Mouse (Mus musculus) brain, embryonic 14.5 days (tissue): ENCODE results near the gene Nmt1. TPM values are rescaled to one million over a fixed set of nuclear protein-coding genes. Genes with fewer than 3 reads are reported as not detected.
A peak's percentile ranks its signal among the peaks of the same experiment; 100 is the strongest.

Source experiments
- DNase-seq: peaks from one replicate; pipeline ENCODE4 v3.0.0-alpha.2; 2011; ENCODE audit warnings: low read depth
- CTCF ChIP-seq: fragments of 200-500 bp; IDR thresholded peaks from 2 replicates; pipeline ENCODE4 v1.5.1; 2012; ENCODE audit warnings: inconsistent platforms, mild to moderate bottlenecking, moderate library complexity, borderline replicate concordance; ENCODE audit not compliant: insufficient read depth, insufficient read length; ENCODE audit errors: extremely low read depth
- POLR2A ChIP-seq: fragments of 200-500 bp; IDR thresholded peaks from 2 replicates; pipeline ENCODE4 v1.6.1; 2012; ENCODE audit warnings: mild to moderate bottlenecking, inconsistent platforms, borderline replicate concordance; ENCODE audit not compliant: poor library complexity, insufficient read depth, insufficient read length, severe bottlenecking; ENCODE audit errors: extremely low read depth
- polyA plus RNA-seq: library from polyadenylated mRNA; depleted of rRNA; stranded (reverse); fragments of >200 nt; gene quantifications from 2 replicates; pipeline ENCODE4 v1.2.3, GENCODE M21; 2012

The Nmt1 gene
- polyA plus RNA-seq, 1 experiment: 40.1 TPM

DNA sequence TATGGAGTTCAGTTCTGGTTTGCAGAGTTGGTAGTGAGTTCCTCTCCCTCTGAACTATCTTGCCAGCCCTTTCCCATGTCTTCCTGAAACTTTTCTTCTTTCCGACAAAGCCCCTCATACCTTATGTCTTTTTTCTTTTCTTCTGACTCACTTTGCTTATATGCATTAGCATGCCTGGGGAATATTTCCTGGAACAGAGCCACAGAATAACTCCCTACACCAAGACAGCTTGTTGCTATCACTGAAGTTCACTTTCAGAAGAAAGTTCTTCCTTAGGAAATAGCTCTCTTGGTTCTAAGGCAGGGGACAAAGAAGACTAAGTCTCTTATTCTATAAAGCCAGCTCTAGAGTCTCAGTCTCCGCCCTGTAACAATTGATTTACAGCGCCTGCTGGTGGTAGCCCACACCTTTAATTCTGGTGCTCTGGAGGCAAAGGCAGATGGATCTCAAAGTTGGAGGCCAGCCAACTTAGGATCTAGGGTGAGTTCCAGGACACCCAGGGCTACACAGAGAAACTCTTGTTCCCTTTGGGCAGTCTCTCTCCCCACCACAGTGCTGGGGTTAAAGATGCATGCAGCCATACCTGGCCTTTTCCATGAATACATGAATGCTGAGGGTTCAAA is 7.2 kb upstream of the Nmt1 start:
- DNase-seq: no peak
- no peak for TF ChIP-seq POLR2A
- TF ChIP-seq CTCF: no peak

DNA sequence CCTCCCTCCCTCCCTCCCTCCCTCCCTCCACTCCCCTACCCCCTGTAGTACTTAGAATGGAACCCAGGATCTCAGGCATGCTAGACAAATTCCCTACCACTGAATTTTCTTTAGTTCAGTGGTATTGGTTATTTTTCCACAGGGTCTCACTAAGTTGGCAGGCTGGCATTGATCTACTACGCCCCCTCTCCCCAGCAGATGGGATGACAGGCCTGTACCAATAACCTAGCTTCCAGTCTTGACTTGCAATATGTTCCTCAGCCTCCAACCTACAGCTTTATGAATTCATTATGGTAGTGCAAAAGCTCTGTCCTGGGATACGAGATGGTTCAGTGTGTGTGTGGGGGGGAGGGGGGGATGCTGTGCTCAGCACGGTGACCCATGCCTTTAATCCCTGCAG is 4.0 kb upstream of the Nmt1 start:
- TF ChIP-seq POLR2A (no peak), CTCF (no peak)
- no peak for DNase-seq

DNA sequence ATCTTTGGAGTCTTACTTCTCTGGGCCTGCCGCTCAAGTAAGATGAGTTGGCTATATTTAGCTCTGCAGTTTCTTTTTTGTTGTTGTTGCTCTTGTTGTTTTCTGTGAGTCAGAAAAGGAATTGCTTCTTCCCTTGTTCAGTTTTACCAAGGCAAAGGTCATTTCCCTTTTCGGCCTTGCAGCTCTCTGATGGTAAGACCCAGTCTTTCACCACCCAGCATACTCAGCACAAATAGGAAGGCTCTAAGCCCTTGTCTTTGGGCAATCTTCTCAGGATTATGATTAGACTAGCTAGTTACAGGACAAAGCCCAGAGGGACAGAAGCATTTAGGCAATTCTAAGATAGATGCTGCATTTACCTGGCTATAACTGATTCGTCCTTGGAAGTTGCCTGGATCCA is 1.1 kb upstream of the Nmt1 start:
- TF ChIP-seq CTCF (no peak), POLR2A (no peak)
- DNase-seq: no peak

DNA sequence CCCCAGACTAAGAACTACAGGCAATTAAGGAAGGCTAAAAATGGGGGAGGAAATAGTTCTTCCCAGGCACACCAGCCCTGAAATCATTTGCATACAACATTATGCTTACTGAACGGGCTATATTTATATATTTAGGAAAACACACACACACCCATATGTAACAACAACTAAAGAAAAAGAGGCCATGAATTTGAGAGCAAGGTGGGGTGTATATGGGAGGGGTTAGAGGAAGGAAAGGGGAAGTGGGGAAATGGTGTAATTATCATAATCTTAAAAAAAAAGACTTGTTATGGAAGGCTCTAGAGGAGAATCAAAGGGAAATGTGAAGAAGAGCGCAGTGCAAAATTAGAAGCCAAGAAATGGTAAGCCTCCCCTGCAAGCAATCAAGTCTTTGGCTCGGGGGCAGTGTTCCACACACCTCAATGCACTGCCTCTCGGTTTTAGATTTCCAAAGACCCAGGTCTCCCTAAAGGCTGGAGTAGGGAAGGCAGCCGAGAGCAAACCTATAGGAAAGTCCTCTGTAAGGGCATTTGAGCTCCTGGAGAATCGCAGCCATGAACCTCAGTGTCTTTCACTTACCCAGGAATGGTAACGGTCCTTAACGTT is 317 bp upstream of the Nmt1 start:
- no peak for DNase-seq
- TF ChIP-seq CTCF (0 out of 2 replicates have a peak, but pooled peaks have one; percentile 8), POLR2A (no peak)

DNA sequence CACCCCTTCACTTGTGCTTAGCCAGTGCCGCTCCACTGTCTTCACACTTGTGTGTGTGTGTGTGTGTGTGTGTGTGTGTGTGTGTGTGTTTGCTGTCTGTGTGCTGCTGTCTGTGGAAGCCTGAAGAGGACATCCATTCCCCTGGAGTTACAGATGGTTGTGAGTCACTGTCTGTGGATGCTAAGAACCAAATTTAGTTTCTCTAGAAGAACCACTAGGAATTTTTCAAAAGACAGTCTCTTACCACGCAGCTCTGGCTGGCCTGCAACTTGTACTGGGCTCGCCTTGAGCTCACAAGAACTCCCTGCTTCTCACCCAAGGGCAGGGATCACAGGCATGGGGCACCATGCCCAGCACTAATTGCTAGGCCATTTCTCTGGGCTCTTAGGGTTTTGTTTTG is 5.0 kb downstream of the Nmt1 start:
- DNase-seq: no peak
- TF ChIP-seq CTCF (no peak), POLR2A (no peak)

DNA sequence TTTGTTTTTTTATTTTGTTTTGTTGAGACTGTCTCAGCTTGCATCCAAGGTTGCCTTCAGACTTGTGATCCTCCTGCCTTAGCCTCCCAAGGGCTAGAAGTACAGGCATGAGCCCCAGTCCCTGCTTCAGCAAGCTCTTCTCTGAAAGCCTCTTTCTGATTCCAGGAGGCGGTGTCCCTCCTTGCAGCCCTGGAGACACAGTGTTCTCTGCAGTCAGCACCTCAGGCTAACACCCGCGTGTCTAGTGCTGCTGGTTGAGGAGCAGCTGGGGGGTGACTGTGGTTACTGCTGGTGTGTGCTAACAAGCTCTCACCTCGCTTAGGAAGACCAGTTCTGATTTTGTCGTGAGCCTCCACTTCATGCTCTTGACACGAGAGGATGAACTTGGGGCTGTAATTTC is 7.0 kb downstream of the Nmt1 start:
- no peak for TF ChIP-seq CTCF
- no peak for TF ChIP-seq POLR2A
- no peak for DNase-seq

DNA sequence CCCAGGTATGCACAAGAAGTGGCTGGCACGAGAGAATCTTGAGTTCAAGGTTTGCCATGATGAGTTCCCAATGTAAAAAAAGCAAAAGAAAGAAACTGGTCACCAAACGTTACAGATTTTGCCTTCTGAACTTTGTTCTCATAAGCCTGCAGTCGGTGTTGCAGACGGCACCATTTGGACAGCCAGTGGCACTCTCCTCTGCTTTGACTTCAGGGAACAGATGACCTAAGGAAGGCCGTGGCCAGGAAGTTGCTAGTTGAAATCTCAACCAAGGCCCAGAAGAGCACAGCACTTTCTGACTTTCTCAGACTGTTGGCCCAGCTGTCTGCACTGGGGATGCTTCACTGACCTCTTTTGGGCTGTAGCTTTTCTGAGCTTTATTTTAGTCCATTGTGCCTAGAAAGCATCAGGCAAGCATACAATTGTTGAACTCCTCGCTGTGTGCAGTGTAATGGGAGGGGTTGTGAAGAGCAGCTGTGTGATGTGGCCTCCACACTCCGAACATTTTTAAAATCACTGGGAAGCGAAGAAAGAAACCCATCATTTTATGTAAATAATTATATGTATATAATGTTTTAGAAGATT is 9.0 kb downstream of the Nmt1 start:
- DNase-seq: no peak
- no peak for TF ChIP-seq CTCF
- no peak for TF ChIP-seq POLR2A

DNA sequence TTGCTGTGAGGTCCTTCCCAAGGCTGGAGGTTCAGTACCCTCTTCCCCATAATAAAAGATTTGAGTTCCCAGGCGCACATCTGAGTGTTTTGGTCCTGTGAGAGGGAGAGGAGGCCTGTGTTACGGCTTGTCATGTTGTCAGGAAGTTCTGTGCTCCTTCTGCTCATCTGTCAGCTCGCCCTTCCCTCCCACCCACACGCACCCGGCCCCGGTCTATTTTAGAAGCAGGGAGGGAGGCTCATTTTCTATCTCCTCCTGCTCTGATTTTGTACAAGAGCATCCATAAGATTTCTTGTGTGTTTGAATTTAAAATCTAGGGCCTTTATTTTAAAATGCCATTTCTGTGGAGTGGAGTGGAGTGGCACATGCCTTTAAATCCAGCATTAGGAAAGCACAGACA is 10.0 kb downstream of the Nmt1 start:
- no peak for TF ChIP-seq CTCF
- TF ChIP-seq POLR2A: no peak
- no peak for DNase-seq

DNA sequence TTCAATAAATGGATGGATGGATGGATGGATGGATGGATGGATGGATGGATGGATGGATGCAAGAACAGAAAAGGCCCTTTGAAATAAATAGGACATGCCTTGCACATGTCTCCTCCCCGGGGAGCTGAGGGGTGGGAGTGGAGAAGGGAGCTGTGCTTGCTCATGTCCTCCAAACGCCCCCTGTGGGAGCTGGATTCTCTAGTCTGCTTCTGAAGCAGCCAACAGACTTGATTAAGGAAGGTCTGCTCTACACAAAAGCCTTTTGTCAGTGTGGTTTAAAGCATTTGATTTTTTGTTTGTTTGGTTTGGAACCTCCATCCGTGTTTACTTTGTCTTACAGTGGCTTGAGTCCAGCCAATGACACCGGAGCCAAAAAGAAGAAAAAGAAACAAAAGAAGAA is 14.8 kb downstream of the Nmt1 start:
- DNase-seq: peak; percentile 18
- TF ChIP-seq CTCF: no peak
- TF ChIP-seq POLR2A: no peak

DNA sequence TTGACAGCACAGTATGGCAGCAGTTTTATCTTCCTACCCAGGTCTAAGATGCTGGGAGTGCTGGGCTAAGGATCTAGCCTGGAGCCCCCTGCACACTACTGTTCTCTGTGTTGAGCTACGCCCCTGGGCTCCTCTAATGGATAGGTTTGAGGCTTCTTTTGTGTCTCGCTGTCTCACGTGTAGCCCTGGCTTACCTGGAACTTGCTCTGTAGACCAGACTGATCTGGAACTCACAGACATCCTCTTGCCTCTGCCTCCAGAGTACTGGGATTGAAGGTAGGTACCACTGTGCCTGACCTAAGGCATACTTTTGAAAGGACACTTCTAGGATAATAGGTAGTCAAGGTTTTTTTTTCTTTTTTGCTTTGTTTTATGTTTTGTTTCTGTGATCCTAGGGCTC is 16.0 kb downstream of the Nmt1 start:
- TF ChIP-seq CTCF (no peak), POLR2A (no peak)
- DNase-seq: no peak

DNA sequence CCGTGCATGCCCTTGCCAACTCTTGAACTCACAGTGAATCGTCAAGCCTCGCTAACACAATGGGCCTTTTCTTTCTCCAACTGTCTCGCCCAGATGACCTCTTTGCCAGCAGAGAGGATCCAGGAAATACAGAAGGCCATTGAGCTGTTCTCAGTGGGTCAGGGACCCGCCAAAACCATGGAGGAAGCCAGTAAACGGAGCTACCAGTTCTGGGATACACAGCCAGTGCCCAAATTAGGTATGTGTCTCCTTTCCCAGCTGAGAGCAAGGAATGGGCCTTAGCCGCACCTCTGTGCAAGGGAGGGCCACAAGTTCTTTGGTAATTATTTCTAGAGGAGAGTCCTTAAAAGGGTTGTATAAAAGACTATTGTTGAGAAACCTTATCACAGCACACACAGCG is 18.3 kb downstream of the Nmt1 start:
- TF ChIP-seq POLR2A (no peak), CTCF (no peak)
- DNase-seq: no peak

DNA sequence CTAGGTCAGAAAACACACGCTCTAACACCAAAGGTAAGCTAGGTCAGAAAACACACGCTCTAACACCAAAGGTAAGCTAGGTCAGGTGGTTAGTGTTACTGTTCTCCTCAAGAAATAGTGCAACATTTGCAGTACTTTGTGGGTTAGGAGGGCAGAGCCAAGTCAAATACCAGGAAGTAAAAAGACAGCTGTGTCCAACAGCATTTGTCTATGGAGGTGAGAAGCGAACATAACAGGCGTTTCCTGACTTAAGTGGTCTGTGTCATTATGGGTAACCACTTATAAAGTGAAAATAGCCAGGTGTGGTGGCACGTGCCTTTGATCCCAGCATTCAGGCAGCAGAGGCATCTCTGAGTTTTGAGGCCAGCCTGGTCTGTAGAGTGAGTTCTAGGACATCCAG is 21.6 kb downstream of the Nmt1 start:
- no peak for DNase-seq
- TF ChIP-seq CTCF (no peak), POLR2A (no peak)
